Mouse (Mus musculus) cerebellum, adult 9-11 months (tissue): ENCODE results near the gene Nek6.

ENCODE experiments used
- DNase-seq: peaks from one replicate; pipeline ENCODE4 v3.0.0; 2022

Gene Nek6

DNA sequence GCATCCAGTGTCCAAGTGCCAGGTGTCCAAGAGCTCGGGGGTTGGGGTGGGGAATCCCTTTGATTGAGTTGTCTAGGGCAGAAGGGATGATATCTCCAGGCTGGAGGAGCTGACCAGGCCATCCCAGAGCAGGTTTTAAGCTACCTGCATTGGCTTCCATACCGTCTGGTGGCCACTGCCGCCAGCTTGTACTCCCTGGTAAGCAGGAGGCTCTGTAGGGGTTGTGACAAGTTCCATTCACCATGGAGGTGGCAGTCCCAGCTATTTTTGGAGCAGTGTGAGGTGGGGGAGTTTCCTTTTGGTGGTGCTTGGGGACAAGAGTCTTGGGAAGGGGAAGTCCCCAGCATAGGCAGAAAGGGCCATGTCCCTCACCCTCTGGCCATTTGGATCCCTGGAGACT lies 29.7 kb downstream of the Nek6 start:
- DNase-seq = peak; percentile 82

GRCm38 (mm10) chr2:38541570-38541969 lies 30.1 kb downstream of the Nek6 start:
- peak; percentile 49 for DNase-seq

DNA sequence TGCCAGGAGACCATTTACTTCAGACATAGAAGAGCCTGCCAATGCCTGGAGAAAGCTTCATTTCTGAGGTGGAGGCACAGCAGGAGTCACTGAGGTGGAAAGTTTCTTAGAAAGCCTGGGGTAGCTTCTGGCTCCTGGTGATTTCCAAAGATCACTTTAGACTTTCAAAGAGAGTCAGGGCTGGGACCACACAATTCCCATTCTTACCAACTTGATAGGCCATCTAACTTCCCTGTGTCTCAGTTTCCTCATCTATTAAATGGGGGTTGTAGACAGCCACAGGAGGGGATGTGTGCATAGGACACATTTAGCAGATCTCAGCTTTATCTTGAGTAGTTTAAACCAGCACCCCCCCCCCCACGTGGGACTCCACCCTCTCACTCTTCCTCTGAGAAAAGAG lies 30.9 kb downstream of the Nek6 start:
- no peak for DNase-seq

DNA sequence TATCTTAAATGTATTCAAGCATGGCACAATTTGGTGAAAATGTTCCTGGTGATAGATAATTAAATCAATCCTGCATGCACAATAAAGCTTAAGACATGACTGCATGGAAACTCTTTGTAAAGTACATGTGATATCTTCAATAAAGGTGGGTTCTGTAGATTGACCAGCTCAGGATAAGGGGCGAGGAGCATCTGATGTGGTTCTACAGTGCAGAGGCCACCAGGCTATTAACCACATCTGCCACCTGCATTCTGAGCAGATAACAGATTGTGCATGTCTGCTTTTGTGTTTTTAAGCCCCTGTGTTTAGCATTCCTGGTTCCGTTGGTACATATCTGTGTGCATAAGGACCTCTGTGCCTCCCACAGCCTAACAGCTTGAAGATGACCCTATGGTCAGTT lies 31.7 kb downstream of the Nek6 start:
- no peak for DNase-seq

DNA sequence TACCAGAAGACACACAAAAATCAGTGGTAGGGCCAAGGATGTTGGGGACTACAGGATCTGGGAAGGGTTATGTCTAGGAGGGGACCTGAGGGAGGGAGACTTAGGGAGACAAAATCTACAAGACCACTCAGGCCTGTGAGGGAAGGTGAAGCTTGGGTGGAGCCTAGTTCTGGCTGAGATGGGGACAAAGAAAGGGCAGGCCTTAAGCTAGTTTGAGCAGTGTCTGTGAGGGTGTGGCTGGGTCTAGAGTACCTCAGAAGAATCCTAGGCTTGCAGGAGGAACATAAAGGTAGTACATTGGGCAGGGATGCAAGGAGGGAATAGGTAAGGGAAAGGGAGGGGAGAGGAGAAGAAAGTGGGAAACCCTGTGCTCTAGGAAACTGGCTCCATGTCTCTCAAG lies 32.9 kb downstream of the Nek6 start:
- DNase-seq = no peak

DNA sequence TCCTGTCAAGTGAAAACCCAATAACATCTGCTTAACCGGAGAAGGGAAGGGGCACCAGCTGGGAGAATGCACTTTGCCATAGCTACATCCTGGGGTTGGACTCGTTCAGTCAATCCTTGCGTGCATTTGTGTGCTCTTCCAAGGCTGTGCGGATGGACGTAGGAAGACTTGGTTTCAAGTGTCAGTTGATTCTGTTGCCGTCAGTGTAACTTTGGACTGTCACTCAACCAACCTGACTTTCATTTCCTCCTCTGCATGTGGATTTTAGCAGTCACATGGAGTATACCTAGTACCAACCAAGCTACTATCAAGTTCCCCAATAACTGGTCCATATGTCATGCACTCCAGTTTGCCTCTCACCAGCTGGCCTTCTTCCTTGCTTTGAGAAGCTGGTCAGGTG lies 33.5 kb downstream of the Nek6 start:
- DNase-seq = no peak

GRCm38 (mm10) chr2:38545706-38546105 lies 34.3 kb downstream of the Nek6 start:
- DNase-seq = no peak

GRCm38 (mm10) chr2:38546222-38546621 lies 34.8 kb downstream of the Nek6 start:
- DNase-seq = no peak

DNA sequence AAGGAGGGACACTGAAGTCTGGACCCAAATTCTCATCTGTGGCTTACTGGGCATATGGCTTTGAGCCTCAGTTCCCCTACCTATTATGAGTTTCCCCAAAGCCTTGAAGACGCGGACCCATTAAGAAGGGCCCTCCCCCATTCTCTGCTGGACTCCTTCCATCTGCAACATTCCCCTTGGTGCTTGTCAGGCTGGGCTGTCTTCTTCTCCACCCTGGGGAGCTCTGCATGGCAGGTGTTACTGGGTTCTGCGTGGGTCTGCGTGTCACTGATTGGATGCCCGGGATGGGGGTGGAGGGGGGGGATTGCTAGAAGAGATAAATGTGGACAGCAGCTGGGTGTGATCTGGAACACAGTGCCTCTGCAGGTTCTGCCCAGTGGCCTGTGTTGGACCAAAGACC lies 35.3 kb downstream of the Nek6 start:
- DNase-seq = no peak

DNA sequence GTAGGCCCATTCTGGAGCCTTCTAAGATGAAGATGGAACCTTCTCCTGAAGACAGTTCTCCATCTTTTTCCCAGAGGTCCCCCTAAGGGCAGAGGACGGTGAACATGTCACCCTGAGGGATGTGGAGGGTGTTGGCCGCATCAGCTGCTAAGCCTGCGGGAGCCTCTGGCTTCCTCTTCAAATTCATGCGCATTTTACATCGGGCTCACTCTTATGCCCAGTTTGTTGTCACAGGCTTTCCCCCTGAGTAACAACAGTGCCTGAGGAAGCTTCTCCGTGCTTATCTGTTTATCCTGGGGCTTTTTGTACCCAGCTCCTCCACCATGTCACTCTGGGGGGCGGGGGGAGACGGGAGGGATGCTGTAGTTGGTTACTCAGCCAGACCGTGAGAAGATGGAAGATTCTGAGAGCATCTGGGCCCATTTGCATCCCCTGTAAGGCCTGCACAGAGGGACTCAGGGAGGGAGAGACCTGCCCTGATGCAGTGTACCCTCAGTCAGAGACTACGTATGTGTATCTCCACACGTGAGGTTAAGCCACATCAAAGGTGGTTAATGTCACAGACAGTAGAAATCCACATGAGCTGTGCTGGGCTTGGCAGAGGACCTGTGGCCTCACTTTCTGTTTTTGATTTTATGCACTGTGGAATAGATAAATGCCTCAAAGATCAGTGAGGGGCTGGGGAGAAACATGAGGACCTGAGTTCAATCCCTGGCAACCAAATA lies 36.5 kb downstream of the Nek6 start:
- no peak for DNase-seq

DNA sequence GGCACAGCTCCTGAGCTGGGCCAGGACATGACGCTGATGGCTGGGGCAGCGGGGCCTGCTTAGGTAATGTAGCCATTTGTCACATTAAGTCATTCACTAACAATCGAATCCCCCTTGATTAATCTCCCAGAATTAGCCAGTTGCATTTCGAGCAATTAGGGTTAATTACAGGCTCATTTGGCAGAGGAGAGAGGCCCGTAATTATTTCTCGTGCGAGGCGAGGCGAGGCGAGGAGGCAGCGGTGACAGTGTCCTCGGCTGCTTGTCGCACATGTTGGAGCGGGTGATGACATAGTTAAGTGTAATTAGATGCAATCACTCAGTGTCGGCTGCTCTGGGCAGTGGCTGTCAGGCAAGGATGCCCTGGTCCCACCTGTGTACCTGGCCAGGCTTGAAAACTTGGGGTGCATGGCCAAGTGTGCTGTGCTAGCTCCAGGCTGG lies 40.6 kb downstream of the Nek6 start:
- DNase-seq = no peak

DNA sequence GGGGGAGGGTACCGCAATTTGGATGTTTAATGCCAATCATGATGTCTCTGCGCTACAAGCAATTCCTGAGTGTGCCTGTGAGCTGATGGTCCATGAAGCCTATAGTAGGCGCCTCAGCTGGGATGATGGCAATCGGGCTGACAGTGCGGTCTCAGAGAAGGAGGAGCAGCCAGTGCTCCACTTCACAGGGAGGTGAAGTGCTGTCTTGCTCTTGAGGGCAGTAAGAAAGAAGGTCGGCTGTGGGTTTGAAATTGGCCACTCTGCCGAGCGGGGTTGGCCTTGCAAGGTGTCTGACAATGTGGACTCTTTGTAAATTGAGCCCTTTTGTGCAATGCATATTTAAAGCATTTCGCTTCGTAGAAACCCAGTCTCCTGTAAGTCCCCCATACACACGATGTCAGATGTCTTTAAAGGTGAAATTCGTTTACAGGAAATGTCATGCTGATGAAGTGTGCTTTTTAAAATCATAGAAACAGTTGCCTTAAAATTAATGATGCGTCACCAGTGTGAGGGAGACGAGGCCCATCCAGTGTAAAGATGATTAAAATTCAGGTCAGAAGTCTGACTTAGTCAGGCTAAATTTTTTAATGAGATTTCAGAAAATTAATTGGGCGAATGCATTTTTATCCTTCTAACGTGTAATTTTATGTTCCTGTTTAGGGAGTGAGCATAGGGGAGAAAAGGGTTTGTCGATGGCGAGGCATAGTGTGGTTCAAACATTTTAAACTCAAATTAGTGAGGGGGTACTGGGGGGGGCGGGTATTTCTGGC lies 43.0 kb downstream of the Nek6 start:
- DNase-seq = no peak

DNA sequence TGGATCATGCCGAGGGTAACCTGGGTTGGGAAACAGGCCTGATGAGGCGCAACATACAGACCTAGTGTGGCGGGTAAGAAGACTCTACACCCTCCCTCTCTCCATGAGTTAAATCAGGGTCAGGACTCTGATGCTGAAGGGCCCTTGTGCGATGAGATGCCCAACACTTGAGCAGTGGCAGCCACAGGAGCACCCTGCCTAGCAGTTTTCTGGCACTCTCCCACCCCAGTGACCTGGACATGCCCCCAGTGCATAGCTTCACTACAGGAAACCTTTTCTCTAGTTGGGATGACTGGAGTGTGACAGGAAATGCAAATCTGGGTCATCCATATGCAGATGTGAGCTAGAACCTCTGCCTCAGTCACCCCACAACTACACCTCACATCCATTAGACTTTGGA lies 44.2 kb downstream of the Nek6 start:
- no peak for DNase-seq

DNA sequence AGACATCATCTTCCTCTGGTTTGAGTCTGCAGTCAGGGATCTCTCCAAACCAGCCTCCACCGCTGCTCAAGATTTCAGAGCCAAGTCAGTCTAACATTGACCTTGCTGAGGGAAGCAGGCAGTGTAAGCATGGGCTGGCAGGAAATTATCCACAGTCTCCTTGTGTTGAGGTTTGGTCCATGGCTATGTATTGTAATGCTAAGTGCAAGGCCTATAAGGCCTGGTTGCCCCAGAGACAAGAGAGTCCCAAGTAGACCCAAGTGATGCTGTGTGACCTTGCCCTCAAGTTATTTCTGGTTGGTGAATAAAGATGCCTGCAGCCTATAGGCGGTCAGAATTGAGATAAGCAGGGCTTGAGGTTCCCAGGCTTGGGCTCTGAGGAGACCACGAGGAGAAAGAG lies 45.3 kb downstream of the Nek6 start:
- DNase-seq = no peak

GRCm38 (mm10) chr2:38560296-38561227 lies 49.1 kb downstream of the Nek6 start:
- no peak for DNase-seq

- no peak for DNase-seq
Observed at GRCm38 (mm10) chr2:38562596-38562995, 51.2 kb downstream of the Nek6 start.

DNA sequence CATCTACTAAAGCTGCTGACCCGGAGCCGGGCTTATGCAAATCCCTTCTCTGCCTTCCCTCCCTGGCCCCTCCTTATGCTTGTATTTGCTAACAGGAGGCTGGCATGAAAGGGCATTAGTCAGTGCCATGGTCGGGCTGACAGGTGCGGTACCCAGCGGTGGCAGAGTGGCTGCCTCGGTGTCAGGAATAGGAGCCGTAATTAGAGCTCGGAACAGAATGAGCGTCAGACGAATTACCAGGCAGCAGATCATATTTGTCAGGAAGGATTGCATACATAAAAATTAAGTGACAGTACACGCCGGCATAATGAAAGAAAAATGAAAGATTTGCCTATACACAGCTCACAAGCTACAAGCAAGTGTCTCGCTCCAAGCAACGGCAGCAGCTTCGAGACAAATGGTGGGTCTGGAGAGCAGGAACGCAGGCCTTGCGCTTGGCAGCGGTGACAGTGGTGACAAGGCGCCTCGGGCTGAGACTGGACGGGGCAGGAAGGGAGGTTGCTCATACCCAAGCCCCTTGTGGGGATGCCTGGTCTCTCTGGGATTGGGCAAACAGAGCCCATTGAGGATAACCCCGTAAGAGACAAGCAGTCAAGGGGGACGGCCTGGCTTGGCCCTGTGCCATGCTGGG lies 60.6 kb downstream of the Nek6 start:
- peak; percentile 78 for DNase-seq

DNA sequence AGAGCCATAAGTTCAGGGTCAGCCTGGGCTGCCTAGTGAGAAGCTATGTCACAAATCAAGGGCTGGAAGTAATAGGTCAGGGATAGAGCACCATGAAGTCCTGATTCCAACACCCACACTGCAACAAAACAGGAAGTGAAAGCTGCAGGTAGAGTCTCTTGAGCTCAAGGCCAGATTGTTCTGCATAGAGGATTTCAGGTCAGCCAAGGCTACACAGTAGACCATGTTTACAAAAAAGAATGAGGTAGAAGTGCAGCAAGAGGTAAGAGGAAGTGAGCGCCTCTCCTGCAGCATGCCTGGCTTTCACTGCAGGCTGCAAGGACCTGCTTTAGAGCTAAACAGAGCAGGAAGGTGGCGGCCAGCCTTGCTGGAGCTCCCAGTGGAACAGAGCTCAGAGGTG lies 63.3 kb downstream of the Nek6 start:
- no peak for DNase-seq

DNA sequence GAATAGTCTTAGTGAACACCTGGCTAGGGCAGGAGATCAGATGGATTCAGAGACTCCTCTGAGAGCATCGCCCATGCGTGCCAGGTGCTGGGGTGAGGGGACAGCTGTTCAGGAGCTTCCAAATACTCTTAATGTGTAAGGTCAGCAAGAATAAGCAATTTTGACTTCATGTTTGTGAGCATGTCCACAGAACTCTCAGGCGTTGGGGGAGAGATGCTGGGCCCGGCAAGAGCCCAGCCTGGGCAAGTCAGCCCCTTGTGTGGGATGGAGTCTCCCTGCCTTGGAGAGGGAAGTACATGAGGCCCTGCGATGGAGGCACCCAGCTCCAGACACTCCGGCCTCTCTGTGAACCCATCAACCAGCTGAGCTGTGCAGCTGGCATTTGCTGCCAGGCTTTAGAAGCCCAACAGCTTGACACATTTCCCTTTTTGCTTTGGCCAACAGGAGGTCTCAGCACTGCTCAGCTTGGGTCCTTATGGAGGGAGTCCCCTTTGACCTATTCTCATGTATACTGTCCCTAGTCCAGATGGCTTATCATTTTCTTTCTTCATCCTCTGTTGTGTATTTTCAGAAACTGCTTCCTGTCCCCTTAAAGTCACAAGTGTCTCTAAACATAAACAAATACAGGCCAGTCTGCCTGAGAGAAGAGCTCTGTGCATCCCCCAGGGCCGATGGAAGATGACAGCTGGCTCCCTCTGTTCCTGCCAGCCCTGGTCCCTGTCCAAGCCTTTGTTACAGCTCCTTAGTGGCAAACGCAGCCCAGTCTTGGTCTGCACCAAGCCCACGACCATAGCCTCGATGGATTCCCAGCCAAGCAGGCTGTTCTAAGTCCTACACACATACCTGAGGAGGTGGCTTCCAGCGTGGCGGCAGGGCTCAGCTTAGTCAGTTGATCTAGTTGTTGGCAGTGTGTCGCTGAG lies 67.4 kb downstream of the Nek6 start:
- peak; percentile 60 for DNase-seq

DNA sequence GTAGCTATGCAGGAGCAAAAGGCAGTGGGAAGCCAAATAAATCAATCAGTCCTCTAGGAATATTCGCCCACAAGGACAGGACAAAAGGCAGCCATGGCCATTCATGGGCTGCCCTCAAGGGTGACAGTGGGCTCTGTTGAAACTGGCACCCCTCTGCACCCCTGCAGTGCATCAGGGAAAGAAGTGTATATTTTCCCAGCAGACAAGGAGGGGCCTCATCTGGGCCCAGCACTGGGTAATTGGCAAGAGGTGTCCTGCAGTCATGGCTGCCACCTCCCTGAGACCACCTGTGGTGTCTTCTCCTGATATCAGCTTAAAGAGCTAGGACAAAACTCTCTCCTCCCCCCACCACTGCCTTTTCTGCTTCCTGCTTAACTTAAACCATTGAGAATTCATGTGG lies 68.1 kb downstream of the Nek6 start:
- no peak for DNase-seq

DNA sequence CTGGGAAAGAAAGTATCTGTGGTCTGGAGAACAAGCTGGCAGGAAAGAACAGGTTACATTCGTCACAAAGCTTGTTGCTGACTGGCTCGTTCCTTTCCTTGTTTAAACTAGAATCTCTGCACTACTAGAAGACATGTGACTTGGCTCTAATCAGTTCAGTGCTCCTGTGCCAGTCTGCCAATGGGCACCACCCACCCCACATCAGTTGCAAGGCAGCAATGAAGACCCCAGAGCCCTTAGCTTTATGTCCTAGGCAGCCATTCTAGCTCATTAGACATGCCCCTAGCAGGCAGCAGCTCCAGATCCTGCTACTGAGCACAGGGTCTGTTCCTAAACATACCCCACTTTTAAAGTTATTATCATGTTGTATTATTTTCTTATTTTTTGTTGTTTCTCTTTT lies 72.5 kb downstream of the Nek6 start:
- DNase-seq = no peak
